Mouse (Mus musculus) right cerebral cortex, postnatal 25 days (tissue): ENCODE results near the gene Samsn1.
"Not testable (repeated sequence)": the region's sequence is repeated elsewhere in the genome, so short reads cannot be mapped to it uniquely, and the experiment has no call there.

Source experiments
- DNase-seq: peaks from one replicate; pipeline ENCODE4 v3.0.0; 2022

Samsn1 gene

DNA sequence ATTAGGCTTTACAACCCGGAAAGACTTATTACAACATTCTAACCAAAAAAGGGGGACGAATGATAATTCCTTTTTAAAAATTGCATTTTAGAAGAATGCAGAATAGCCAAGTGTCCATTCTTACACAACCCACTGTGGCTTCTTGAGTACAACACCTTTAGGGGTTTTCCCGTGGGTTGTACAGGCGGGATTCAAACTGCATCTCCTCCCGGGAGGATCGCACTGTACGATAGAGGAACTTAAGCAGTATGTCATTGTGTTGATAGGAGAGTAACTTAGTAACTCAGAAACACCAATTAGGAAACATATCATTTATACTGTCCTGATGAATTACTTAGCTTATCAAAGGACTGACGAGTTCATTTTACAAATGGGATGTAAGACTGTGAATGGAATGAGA, 149.8 kb downstream of the Samsn1 start:
- no peak for DNase-seq

DNA sequence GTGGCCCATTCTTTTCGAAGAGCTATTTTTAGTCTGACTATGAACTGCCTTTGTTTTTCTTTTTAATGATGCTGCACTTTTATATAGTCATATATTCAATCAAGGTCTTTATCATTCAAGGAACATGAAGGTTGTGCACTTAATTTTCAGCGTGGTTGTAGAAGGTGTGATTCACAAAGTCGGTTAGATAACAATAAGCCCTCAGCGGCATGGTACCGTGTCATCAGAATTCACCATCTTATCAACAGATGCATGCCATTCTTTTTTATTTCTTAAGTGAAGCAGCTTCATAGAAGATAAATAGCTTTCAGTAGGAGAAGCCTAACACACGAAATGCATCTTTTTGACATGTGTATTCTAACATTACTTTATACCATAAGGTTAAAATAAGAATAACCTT, 154.7 kb downstream of the Samsn1 start:
- no peak for DNase-seq

DNA sequence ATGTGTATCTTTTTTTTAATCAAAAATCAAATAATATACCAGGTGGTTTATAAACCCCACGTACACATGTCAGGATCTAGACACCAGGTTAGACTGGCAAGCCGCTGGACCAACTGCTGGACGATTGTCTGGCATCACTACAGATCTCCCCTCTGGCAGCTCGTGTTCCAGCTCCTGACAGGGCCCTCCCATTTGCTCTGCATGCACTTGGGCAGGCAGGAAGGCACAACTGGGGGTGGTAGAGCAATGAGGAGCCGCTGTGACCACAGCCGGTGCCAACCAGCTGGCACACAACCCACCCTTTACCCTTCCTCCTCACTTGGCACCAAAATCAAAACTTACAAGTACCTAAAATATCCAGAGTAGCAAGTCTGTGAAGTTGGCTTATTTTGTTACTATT, 156.6 kb downstream of the Samsn1 start:
- DNase-seq = no peak

DNA sequence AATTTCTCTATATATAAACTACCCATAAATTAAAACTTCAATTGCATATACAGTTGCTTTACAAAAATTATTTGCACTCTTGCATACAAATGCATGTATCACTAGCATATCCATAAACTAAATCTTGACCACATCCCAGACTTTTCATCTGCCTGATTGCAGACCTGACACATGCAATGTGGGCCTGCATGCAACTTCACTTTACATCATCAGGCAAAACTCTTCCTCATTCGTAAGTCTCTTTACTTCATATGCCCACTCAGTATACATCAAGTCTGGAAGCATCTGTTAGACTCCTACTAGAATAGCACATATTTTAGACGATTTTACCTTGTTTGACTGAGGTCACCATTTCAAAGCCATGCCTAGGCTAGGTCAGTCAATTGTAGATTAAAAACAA, 157.4 kb downstream of the Samsn1 start:
- no peak for DNase-seq

DNA sequence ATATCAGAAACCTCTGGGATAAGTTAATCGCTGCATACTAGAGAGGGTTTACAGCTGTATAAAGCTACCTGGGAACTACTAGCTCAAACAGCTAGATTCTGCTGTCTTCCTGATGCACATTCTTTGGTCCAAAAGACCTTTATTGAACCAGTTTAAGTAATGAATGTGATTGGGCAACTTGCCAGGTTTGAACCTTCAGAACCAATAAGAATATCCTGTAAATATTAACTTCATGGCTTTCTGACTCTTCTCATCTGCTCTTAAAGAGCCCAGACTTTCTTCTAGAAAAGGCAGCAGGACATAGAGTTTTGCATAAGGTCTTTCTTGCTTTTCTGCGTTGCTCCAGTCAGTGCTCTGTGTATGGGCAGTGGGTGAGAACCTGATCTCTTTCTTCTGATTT, 165.7 kb downstream of the Samsn1 start:
- no peak for DNase-seq

DNA sequence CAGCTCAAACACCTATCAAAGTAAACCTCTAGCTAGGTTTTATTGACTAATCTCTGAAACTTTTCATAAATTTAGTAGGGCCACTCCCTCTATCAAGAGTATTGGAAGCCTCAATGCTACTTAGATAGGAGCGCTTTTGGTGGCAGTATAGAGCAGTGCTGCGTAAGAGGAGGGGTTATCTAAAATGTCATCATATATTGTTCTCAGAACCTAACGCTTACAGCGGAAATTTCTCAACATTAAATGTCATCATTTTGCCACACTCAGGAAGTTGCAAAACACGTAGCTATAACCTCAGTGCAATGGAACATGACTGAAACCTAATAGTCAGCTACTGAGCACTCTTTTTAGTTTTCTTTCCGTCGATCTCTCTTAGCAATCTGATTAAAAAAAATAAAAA, 166.7 kb downstream of the Samsn1 start:
- no peak for DNase-seq

DNA sequence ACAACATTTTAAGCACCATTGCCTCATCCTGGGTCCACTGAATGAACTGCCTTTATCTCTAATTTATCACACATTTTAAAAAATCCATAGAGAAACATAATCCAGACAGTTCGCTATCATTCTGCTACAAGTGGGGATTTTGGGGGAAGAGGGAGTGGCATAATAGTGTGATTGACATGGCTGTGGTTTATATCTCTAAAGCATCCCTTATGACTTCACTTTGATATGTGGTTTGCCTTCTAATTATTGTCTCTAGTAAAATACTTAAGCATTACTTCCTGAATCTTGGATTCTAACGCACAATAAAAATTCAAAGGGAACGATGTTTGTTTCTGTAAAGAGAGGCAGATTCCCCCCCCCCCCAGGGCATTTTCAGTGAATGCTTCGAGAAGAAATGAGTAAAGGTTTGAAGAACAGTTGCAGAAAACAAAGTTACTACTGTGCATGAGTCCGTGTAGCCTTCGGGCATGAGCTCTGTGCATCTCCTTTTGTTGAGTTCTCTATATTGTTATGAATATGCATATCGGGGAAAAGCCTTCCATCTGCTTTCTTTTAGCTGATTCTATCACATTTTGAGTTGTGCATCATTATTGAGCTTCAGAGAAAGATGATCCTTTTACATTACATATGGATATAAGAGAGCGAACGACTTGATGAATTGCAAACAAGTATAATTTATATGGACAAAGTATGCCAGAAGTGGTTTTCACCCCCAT, 168.4 kb downstream of the Samsn1 start:
- DNase-seq = no peak

DNA sequence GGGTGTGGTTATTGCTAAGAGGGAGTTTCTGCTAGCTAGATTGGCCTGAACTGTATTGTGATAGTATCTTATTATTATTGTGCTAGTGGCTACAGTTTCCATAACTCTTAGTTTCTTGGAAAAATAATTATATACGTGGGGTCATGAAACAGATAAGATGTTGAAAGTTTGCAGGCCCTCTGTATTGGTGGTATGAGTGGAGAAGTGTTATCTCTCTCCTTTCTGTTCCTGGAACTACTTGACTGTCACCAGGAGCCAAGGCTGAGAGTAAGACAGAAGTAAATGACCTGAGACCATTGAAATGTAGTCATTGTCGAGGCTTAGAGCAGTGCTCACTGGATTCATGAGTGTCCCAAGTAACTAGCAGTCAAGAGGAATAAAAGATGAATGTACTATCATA, 169.6 kb downstream of the Samsn1 start:
- no peak for DNase-seq

DNA sequence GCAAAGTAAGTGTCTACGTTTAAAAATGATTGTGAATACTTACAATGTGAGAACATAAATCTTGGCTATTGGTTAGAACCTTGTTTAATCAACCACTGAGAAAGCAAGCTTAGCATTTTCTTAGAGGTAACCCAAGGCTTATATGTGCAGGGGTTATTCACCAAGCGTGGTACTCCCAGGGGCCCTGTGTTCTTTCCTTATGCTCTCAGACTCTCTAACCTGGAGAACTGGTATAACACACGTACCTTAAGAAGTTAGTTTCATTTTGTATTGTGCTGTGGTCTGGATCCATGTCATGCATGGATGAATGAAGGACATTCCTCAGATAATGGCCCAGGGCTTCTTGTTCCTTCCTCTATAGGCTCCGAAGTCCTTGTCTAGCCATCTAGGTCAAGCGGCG, 173.0 kb downstream of the Samsn1 start:
- DNase-seq = no peak

DNA sequence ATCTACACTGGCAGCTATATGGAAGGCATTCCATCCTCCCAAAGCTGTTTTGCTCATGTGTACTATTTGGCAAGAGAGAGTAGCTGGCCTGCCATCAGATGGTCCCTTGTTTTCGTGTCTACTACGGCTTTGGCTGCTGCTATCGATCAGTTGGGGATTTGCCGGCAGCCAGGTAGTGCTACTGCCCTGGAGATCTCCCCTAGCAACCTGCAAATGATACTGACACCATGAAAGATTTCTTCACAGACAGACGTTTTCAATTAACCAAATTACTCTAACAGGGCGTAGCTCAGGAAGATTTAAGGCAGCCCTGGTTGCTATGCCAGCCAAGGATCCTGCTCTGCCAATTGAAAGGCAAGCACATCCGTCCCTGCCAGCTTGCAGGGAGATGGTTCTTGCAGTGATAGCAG, 178.4 kb downstream of the Samsn1 start:
- peak; percentile 8 for DNase-seq

DNA sequence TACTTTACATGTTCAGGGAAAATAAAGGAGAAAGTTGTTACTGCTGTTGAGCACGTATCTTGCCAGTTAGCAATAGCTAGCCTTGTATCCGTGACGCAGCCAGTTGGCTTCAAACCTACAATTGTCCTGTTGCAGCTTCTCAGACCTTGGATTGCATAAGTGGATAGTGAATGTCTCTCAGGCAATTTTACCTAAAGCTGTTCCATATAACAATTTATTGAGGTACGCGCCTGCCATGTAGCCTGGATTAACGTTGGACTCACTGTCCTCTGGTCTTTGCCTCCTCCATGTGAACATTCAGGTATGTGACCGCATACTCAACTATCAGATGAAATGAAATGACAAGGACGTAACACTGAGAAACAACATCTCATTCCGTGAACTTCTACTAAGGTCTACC, 179.1 kb downstream of the Samsn1 start:
- DNase-seq = no peak

DNA sequence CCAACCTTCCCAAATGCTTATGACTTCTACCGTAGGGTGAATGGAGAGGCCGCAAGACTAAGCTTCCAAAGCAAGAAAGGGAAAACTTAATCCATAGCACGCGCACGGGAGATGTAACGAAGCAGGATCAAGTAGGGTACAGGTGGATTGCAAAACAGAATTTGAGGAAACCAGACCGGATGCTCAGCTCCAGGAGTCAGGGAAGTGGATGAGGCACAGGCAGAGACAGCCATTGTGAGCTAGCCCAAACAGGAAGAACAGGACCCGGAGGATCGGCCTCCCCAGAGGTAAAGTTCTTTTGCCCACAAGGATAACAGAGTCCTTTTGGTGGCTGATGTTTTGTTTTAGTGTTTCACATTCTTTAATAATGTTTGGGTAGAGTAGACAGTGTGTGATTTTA, 179.5 kb downstream of the Samsn1 start:
- DNase-seq = no peak

DNA sequence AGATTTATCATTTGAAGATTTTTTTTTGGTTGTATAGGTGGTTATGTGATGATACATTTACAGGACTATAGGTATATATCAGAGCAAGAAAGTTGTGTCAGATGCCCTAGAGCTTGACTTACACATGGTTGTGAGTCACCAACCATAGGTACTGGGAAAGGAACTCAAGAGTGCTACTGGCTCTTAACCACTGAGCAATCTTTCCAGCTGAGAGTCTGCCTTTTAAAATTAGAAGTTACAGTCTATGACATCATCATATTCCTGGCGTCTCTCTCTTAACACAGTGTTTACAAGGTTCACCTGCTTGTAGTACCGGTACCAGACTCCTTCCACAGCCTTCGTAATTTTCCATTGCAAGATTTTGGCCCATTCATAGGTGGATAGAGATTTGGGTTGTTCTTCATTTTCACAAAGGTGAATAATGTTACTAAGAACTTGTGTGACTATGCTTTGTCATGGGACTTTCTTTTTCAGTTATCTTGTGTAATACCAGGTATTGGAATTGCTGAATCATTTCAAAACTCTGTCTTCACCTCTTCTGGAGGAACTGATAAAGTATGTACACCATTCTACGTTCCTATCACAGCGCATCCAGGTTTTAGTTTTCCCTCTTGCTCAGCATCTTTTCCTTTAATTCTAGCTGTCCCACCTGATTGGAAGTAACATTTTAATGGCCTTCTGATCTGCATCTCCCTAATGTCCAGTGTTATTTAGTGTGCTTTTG, 184.2 kb downstream of the Samsn1 start:
- DNase-seq = no peak

DNA sequence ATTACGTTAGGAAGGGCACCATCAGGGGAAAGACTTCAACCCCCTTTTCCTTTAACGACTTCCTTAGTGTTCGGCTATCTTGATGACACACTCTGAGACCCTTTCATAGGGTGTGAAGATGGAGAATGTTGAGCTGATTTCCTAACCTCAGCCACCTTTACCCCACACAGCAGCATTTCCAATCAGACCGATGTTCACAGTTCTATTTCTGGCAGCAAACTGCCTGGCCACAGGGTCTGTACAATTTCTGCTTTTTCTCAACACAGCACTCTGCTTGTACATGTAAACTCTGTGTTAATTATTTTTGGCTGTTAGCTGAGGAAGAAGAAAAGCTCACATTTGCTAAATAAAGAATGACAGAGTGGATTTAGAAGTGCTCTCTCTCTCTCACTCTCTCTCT, 190.7 kb downstream of the Samsn1 start:
- DNase-seq = no peak

DNA sequence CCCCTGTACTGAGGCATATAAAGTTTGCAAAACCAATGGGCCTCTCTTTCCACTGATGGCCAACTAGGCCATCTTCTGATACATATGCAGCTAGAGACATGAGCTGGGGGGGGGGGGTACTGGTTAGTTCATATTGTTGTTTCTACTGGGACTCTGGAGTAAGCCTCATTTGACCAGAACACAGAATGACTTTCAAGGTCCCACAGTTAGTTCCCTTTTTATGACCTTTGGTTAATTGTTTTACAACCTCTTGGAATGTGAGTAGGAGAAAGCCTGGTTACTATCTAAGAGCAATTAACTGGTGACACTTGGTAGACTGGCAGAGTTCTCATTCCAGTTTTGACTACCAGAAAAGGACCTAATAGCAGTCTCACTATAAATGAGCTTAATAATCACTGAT, 195.1 kb downstream of the Samsn1 start:
- DNase-seq = not testable (repeated sequence)

DNA sequence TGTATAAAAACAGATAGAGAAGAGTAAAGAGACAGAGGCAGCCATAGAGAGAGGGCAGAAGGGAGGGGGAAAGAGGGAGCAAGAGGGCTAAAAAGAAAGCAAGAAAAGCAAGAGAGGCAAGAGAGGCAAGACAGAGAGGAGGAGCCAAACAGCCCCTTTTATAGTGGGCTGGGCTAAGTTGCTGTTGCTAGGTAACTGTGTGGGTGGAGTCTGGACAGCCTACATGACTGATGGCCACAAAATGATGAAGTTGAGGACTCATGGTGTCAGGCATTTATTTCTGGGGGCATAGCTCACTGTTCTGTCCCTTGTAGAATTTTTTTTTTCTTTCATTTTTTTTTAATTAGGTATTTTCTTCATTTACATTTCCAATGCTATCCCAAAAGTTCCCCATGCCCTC, 195.6 kb downstream of the Samsn1 start:
- no peak for DNase-seq

DNA sequence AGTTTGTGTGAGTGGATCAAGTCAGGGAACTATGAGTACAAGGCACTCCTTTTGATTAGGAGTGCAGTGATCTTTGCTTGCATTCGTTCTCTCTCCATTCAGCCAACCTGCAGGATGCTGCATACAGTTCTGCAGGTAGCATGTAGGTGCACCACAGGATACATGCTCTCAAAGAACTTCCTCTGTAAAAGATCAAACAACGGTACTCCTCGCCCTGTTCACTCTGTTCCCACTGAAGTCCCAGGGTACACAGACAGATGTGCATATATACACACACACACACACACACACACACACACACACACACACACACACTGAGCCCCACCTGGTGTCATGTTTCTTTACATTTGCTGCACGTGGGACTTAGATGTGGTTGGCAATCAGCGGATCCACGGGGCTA, 198.9 kb downstream of the Samsn1 start:
- no peak for DNase-seq

DNA sequence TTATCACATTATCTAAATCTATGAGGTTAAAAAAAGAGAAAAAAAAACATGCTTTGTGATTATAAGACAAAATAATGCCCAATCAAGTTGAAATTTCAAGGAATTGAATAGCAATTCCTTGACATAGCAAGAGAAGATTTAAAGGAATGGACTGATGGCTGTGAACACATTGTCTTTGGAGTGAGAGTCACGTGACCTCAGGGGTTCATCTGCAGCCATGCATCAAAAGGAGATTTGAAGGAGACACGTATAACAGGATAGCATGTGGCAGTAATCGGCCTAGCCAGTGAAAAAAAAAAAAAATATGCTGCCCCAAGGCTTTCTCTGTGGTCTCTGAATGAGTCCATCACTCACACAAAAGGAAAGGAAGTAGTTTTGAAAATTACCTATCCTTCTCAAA, 201.1 kb downstream of the Samsn1 start:
- no peak for DNase-seq
